ENCODE assay signal across 23 mouse cellular contexts in the genomic region with DNA sequence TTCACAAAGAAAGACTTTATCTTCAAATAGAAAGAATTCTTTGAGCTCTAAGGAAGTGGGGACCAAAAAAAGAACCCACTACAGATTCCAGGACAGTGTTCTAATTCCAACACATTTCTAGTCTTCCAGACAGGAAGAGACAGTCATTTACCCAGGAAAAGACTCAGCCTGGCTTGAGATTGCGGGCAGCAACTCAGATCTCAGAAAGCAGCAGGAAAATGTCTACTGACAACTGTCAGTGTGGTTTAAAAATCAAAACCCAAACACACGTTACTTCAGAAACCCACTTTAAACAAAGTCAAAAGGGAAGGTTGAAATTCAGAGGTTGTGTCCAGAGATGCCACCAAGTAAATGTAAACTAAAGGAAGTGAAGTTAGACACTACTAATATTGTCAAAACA.
"Had no signal": no experiment of that assay in that cellular context is flagged by ENCODE, and none has a peak within 500 bp of the region (broad histone marks: within the 10 kb centered on the region; RNA-seq: fewer than 3 reads in every experiment).

No protein-coding gene starts in this region.

- H3K4me2 ChIP-seq: heart, embryonic 12.5 days; hindbrain, embryonic 12.5 days; hindbrain, embryonic 14.5 days; intestine, embryonic 15.5 days; limb, embryonic 13.5 days had no signal

- H3K4me1 ChIP-seq: heart, embryonic 10.5 days; heart, embryonic 12.5 days; hindbrain, embryonic 10.5 days; hindbrain, embryonic 12.5 days; intestine, embryonic 15.5 days; limb, embryonic 13.5 days had no signal

- H3K27ac ChIP-seq: gastrocnemius, adult 2 months; heart, embryonic 10.5 days; hindbrain, embryonic 10.5 days; hindbrain, embryonic 12.5 days; hindbrain, embryonic 14.5 days; intestine, embryonic 15.5 days; layer of hippocampus, adult 2 months; left cerebral cortex, adult 2 months; limb, embryonic 13.5 days had no signal

- H3K27me3 ChIP-seq: heart, embryonic 12.5 days; hindbrain, embryonic 12.5 days; intestine, embryonic 15.5 days; limb, embryonic 13.5 days had no signal

- H3K9ac ChIP-seq: heart, embryonic 12.5 days; hindbrain, embryonic 12.5 days; hindbrain, embryonic 14.5 days; intestine, embryonic 15.5 days; limb, embryonic 13.5 days had no signal

- H3K36me3 ChIP-seq: heart, embryonic 10.5 days; heart, embryonic 12.5 days; hindbrain, embryonic 10.5 days; hindbrain, embryonic 12.5 days; intestine, embryonic 15.5 days; limb, embryonic 13.5 days had no signal

- H3K9me3 ChIP-seq: heart, embryonic 10.5 days; heart, embryonic 12.5 days; hindbrain, embryonic 10.5 days; hindbrain, embryonic 12.5 days; intestine, embryonic 15.5 days; limb, embryonic 13.5 days had no signal

- H3K4me3 ChIP-seq: gastrocnemius, adult 2 months; heart, embryonic 10.5 days; heart, embryonic 12.5 days; hindbrain, embryonic 10.5 days; hindbrain, embryonic 12.5 days; intestine, embryonic 15.5 days; layer of hippocampus, adult 2 months; left cerebral cortex, adult 2 months; limb, embryonic 13.5 days had no signal

- ATAC-seq: hindbrain, embryonic 16.5 days; inflammation-experienced regulatory T-cells, adult 6 months; intestine, embryonic 15.5 days; intestine, postnatal 0 days had no signal

- DNase-seq: gastrocnemius, adult 2 months; gastrocnemius, postnatal 10 days; gastrocnemius, postnatal 25 days; heart, adult 18-20 months; heart, postnatal 10 days; heart, postnatal 4 days; kidney, adult 18-20 months; kidney, adult 8-10 months; kidney, postnatal 10 days; kidney, postnatal 25 days; kidney, postnatal 4 days had no signal
